Mouse (Mus musculus) kidney, embryonic 15.5 days (tissue): ENCODE results near the gene Fyb2. TPM values are rescaled to one million over a fixed set of nuclear protein-coding genes. Genes with fewer than 3 reads are reported as not detected.

ENCODE experiments used
- ATAC-seq: fragments of 200-750 bp; cut with Nextera tagmentation; replicated peaks from 2 replicates; pipeline ENCODE4 v1.8.0; 2017; ENCODE audit warnings: moderate TSS enrichment; ENCODE audit not compliant: low FRiP score
- H3K27ac ChIP-seq: fragments of 300-500 bp; sonication (generic); 2 replicates; pipeline ENCODE4 v1.5.1; 2015; ENCODE audit warnings: mild to moderate bottlenecking, inconsistent platforms
- H3K27me3 ChIP-seq: fragments of 300-500 bp; sonication (generic); 2 replicates; pipeline ENCODE4 v1.6.1; 2015; ENCODE audit warnings: inconsistent platforms
- H3K36me3 ChIP-seq: fragments of 300-500 bp; sonication (generic); 2 replicates; pipeline ENCODE4 v1.6.1; 2015; ENCODE audit warnings: inconsistent platforms
- H3K4me1 ChIP-seq: fragments of 300-500 bp; sonication (generic); 2 replicates; pipeline ENCODE4 v1.6.1; 2015; ENCODE audit warnings: inconsistent platforms
- H3K4me2 ChIP-seq: fragments of 300-500 bp; sonication (generic); 2 replicates; pipeline ENCODE4 v1.6.1; 2015; ENCODE audit warnings: moderate library complexity, mild to moderate bottlenecking, inconsistent platforms
- H3K4me3 ChIP-seq: fragments of 300-500 bp; sonication (generic); replicated peaks from 2 replicates; pipeline ENCODE4 v1.5.1; 2015; ENCODE audit warnings: mild to moderate bottlenecking, inconsistent platforms
- H3K9ac ChIP-seq: fragments of 300-500 bp; sonication (generic); 2 replicates; pipeline ENCODE4 v1.6.1; 2015; ENCODE audit warnings: mild to moderate bottlenecking, inconsistent platforms
- H3K9me3 ChIP-seq: fragments of 300-500 bp; sonication (generic); replicated peaks from 2 replicates; pipeline ENCODE4 v1.6.1; 2016; ENCODE audit warnings: inconsistent platforms
- WGBS: fragments of 180-500 bp; shearing (Covaris S2); methylation state at CpG from one replicate; pipeline ENCODE4 v1.1.7; 2015; ENCODE audit warnings: mixed read lengths; 5-methylcytosine and 5-hydroxymethylcytosine counted together
- polyA plus RNA-seq: library from polyadenylated mRNA; unstranded; fragments of >200 nt; fragmentation: Nextera tagmentation; extraction: Ambion mirVana; gene quantifications from 2 replicates; pipeline ENCODE4 v1.2.1, GENCODE M21; 2015

The Fyb2 gene
- polyA plus RNA-seq, 1 experiment from 2014 or later = 0.56 TPM

- WGBS = 52% methylated on average over 4 of the region's 4 CpGs
- Histone ChIP-seq H3K27ac (no peak overlapping the region), H3K4me3 (no peak overlapping the region), H3K4me1 (no peaks in the 10 kb centered on the region; the same call in 1 of the 2 replicates), H3K4me2 (no peak overlapping the region), H3K9ac (no peak overlapping the region), H3K27me3 (no peaks in the 10 kb centered on the region), H3K36me3 (no peaks in the 10 kb centered on the region), H3K9me3 (no peaks in the 10 kb centered on the region)
- no peak for ATAC-seq
These were observed 35.6 kb downstream of the Fyb2 start for GRCm38 (mm10) chr4:104948886-104949285.

- WGBS = 49% methylated on average over 3 of the region's 3 CpGs
- no peak for ATAC-seq
These were observed 36.0 kb downstream of the Fyb2 start for GRCm38 (mm10) chr4:104949304-104949703.

GRCm38 (mm10) chr4:104951280-104951878 is 38.1 kb downstream of the Fyb2 start:
- no peak for ATAC-seq

More at GRCm38 (mm10) chr4:104949304-104949703, 36.0 kb downstream of the Fyb2 start:
- Histone ChIP-seq H3K9ac (no peak overlapping the region), H3K9me3 (no peaks in the 10 kb centered on the region), H3K27ac (no peak overlapping the region), H3K4me1 (no peaks in the 10 kb centered on the region; the same call in 1 of the 2 replicates), H3K36me3 (no peaks in the 10 kb centered on the region), H3K4me2 (no peak overlapping the region), H3K4me3 (no peak overlapping the region), H3K27me3 (no peaks in the 10 kb centered on the region)

GRCm38 (mm10) chr4:104956691-104957090 is 43.4 kb downstream of the Fyb2 start:
- WGBS = 75% methylated on average over 7 of the region's 7 CpGs
- Histone ChIP-seq H3K27ac (no peak overlapping the region), H3K4me1 (no peaks in the 10 kb centered on the region), H3K4me2 (no peak overlapping the region), H3K9me3 (no peaks in the 10 kb centered on the region), H3K36me3 (no peaks in the 10 kb centered on the region), H3K9ac (no peak overlapping the region), H3K27me3 (no peaks in the 10 kb centered on the region), H3K4me3 (no peak overlapping the region)
- ATAC-seq = no peak

More at GRCm38 (mm10) chr4:104951280-104951878, 38.1 kb downstream of the Fyb2 start:
- Histone ChIP-seq H3K9ac (no peak overlapping the region), H3K27me3 (no peaks in the 10 kb centered on the region), H3K4me3 (no peak overlapping the region), H3K36me3 (no peaks in the 10 kb centered on the region), H3K4me1 (no peaks in the 10 kb centered on the region; the same call in 1 of the 2 replicates), H3K4me2 (no peak overlapping the region), H3K9me3 (no peaks in the 10 kb centered on the region), H3K27ac (no peak overlapping the region)
- WGBS = 66% methylated on average over 4 of the region's 4 CpGs

- WGBS = 75% methylated on average over 5 of the region's 5 CpGs
- Histone ChIP-seq H3K36me3 (no peaks in the 10 kb centered on the region), H3K4me2 (no peak overlapping the region), H3K27ac (no peak overlapping the region), H3K9me3 (no peaks in the 10 kb centered on the region), H3K4me1 (no peaks in the 10 kb centered on the region), H3K9ac (no peak overlapping the region), H3K27me3 (no peaks in the 10 kb centered on the region), H3K4me3 (no peak overlapping the region)
- no peak for ATAC-seq
These were observed 48.2 kb downstream of the Fyb2 start for GRCm38 (mm10) chr4:104961431-104961830.

- Histone ChIP-seq H3K27me3 (no peaks in the 10 kb centered on the region), H3K9me3 (no peaks in the 10 kb centered on the region), H3K27ac (no peak overlapping the region), H3K4me2 (no peak overlapping the region), H3K36me3 (no peaks in the 10 kb centered on the region), H3K9ac (no peak overlapping the region), H3K4me3 (no peak overlapping the region), H3K4me1 (no peaks in the 10 kb centered on the region)
- 87% methylated on average over 2 of the region's 2 CpGs for WGBS
- no peak for ATAC-seq
These were observed 59.4 kb downstream of the Fyb2 start for GRCm38 (mm10) chr4:104972606-104973005.

GRCm38 (mm10) chr4:104975162-104975830 is 62.0 kb downstream of the Fyb2 start:
- 89% methylated on average over 6 of the region's 6 CpGs for WGBS
- ATAC-seq = no peak
- Histone ChIP-seq H3K4me3 (no peak overlapping the region), H3K4me1 (no peaks in the 10 kb centered on the region), H3K27ac (no peak overlapping the region), H3K27me3 (no peaks in the 10 kb centered on the region), H3K36me3 (no peaks in the 10 kb centered on the region), H3K4me2 (no peak overlapping the region), H3K9ac (no peak overlapping the region), H3K9me3 (no peaks in the 10 kb centered on the region)

- peak overlapping the region; percentile 45; the same call in 1 of the 2 replicates for H3K27ac ChIP-seq
- H3K4me3 ChIP-seq = no peak overlapping the region
- no peak overlapping the region for H3K9ac ChIP-seq
- WGBS = 58% methylated on average over 5 of the region's 5 CpGs
- H3K36me3 ChIP-seq = no peaks in the 10 kb centered on the region
- 0 out of 2 replicates have a peak, but pooled peaks cover 2% of the 10 kb centered on the region for H3K4me1 ChIP-seq
- no peak overlapping the region for H3K4me2 ChIP-seq
- H3K27me3 ChIP-seq = no peaks in the 10 kb centered on the region
- ATAC-seq = no peak
- no peaks in the 10 kb centered on the region for H3K9me3 ChIP-seq
These were observed 72.8 kb downstream of the Fyb2 start for GRCm38 (mm10) chr4:104985960-104986632.

GRCm38 (mm10) chr4:104987631-104988030 is 74.4 kb downstream of the Fyb2 start:
- Histone ChIP-seq H3K4me2 (no peak overlapping the region), H3K27ac (no peak overlapping the region)
- 52% methylated on average over 7 of the region's 7 CpGs for WGBS

GRCm38 (mm10) chr4:104988102-104988501 is 74.8 kb downstream of the Fyb2 start:
- WGBS = 70% methylated on average over 5 of the region's 5 CpGs
- no peak for ATAC-seq
- Histone ChIP-seq H3K36me3 (no peaks in the 10 kb centered on the region), H3K27me3 (no peaks in the 10 kb centered on the region), H3K4me2 (no peak overlapping the region), H3K4me1 (0 out of 2 replicates have a peak, but pooled peaks cover 2% of the 10 kb centered on the region), H3K9ac (no peak overlapping the region), H3K9me3 (no peaks in the 10 kb centered on the region), H3K27ac (no peak overlapping the region), H3K4me3 (no peak overlapping the region)

More at GRCm38 (mm10) chr4:104987631-104988030, 74.4 kb downstream of the Fyb2 start:
- no peak for ATAC-seq
- Histone ChIP-seq H3K4me3 (no peak overlapping the region), H3K4me1 (0 out of 2 replicates have a peak, but pooled peaks cover 2% of the 10 kb centered on the region), H3K36me3 (no peaks in the 10 kb centered on the region), H3K27me3 (no peaks in the 10 kb centered on the region), H3K9me3 (no peaks in the 10 kb centered on the region), H3K9ac (no peak overlapping the region)

GRCm38 (mm10) chr4:104988709-104989108 is 75.5 kb downstream of the Fyb2 start:
- no peak overlapping the region for H3K27ac ChIP-seq
- 0 out of 2 replicates have a peak, but pooled peaks cover 2% of the 10 kb centered on the region for H3K4me1 ChIP-seq
- H3K4me2 ChIP-seq = no peak overlapping the region
- no peaks in the 10 kb centered on the region for H3K36me3 ChIP-seq
- no peak for ATAC-seq
- H3K9ac ChIP-seq = no peak overlapping the region
- H3K27me3 ChIP-seq = no peaks in the 10 kb centered on the region
- 93% methylated on average over 7 of the region's 7 CpGs for WGBS
- no peak overlapping the region for H3K4me3 ChIP-seq
- no peaks in the 10 kb centered on the region for H3K9me3 ChIP-seq

- no peaks in the 10 kb centered on the region for H3K27me3 ChIP-seq
- no peak overlapping the region for H3K4me2 ChIP-seq
- no peaks in the 10 kb centered on the region for H3K36me3 ChIP-seq
- WGBS = 87% methylated on average over 6 of the region's 6 CpGs
- 0 out of 2 replicates have a peak, but pooled peaks cover 2% of the 10 kb centered on the region for H3K4me1 ChIP-seq
- no peak overlapping the region for H3K27ac ChIP-seq
- ATAC-seq = no peak
- no peak overlapping the region for H3K4me3 ChIP-seq
- no peak overlapping the region for H3K9ac ChIP-seq
- H3K9me3 ChIP-seq = no peaks in the 10 kb centered on the region
These were observed 76.8 kb downstream of the Fyb2 start for GRCm38 (mm10) chr4:104990016-104990415.
